Comparison of ENCODE assay signal across 8 mouse cellular contexts in genomic region chr2:174329663-174330615, GRCm38 (mm10). TPM values are rescaled to one million over a fixed set of nuclear protein-coding genes. Genes with fewer than 3 reads are reported as not detected.
A peak's percentile ranks its signal among the peaks of the same experiment; 100 is the strongest.
DNase-seq lines count a peak whose midpoint lies in the region; ATAC-seq and TF ChIP-seq lines count a peak whose summit lies in the region.

No protein-coding gene starts in this region.

- H3K27ac ChIP-seq in forebrain, postnatal 0 days (ENCODE audit: low read depth, low read length), result peak overlapping the region; percentile 98

- H3K4me2 ChIP-seq in forebrain, postnatal 0 days (ENCODE audit: low read depth), result peak overlapping the region; percentile 65

- peaks cover 34% of the 10 kb centered on the region for H3K4me1 ChIP-seq in G1E (ENCODE audit: insufficient read depth, low read depth, low read length)
- peaks cover 17% of the 10 kb centered on the region; the same call in 1 of the 2 replicates for H3K4me1 ChIP-seq in forebrain, postnatal 0 days (ENCODE audit: insufficient read depth)

- TF ChIP-seq CTCF in G1E (IDR thresholded peaks at IDR 0.05; ENCODE audit: low read depth, low read length), result no peak
- TF ChIP-seq CTCF in forebrain, postnatal 0 days (IDR thresholded peaks at IDR 0.05; ENCODE audit: low read depth), result peak; percentile 46

- no peaks in the 10 kb centered on the region for H3K27me3 ChIP-seq in G1E (ENCODE audit: insufficient read depth, low read length)
- H3K27me3 ChIP-seq in forebrain, postnatal 0 days (ENCODE audit: insufficient read depth, low read length), result no peaks in the 10 kb centered on the region

- H3K36me3 ChIP-seq in G1E (replicated peaks), result peaks cover 35% of the 10 kb centered on the region
- no peaks in the 10 kb centered on the region for H3K36me3 ChIP-seq in forebrain, postnatal 0 days (ENCODE audit: insufficient read depth)

- H3K9ac ChIP-seq in forebrain, postnatal 0 days, result peak overlapping the region; percentile 99

- peaks cover 18% of the 10 kb centered on the region for H3K9me3 ChIP-seq in G1E (replicated peaks)
- no peaks in the 10 kb centered on the region for H3K9me3 ChIP-seq in forebrain, postnatal 0 days (ENCODE audit: low read length)

- peak overlapping the region; percentile 89 for H3K4me3 ChIP-seq in G1E (ENCODE audit: low read depth, low read length)
- H3K4me3 ChIP-seq in forebrain, postnatal 0 days (ENCODE audit: low read depth, low read length), result peak overlapping the region; percentile 96

- peak; percentile 89 for DNase-seq in G1E (ENCODE audit: low spot score)
- DNase-seq in cerebellum, adult 8-10 months, result peak; percentile 74
- peak; percentile 89 for DNase-seq in forebrain, postnatal 0 days
- peak; percentile 57 to 73 for DNase-seq in layer of hippocampus, postnatal 25 days (ENCODE audit: extremely low spot score in 1 of 2, low spot score in 1 of 2)
- peak; percentile 79 for DNase-seq in lung, postnatal 25 days (ENCODE audit: low spot score)
- DNase-seq in right cerebral cortex, adult 18-20 months, result peak; percentile 72
- peak; percentile 82 for DNase-seq in urinary bladder, adult 2 months (ENCODE audit: low spot score)

- 2% methylated on average over 68 of the region's 131 CpGs for WGBS in forebrain, postnatal 0 days

- peak; percentile 25 for ATAC-seq in G1E (ENCODE audit: extremely low read depth, insufficient number of reproducible peaks, low FRiP score, poor library complexity, severe bottlenecking)
- peak; percentile 79 for ATAC-seq in forebrain, postnatal 0 days
- peak; percentile 5 to 15; a peak in 2 of 4 replicates for ATAC-seq in hematopoietic stem cell, adult 5-6 weeks (replicated peaks in 1 of 2; ENCODE audit: insufficient read depth in 1 of 2, low FRiP score in 2 of 2, low TSS enrichment in 1 of 2, low read depth in 1 of 2, poor library complexity in 2 of 2, severe bottlenecking in 2 of 2)

RNA-seq across cellular contexts. Expression of gene Gm20721, which starts 16.6 kb away (rescaled TPM):
- total RNA-seq in G1E (2014; fragmentation: Nextera tagmentation) (not detected in 2 replicates), G1E (2017) (8.6 and 9.0 TPM in 2 replicates)
- polyA plus RNA-seq in G1E (2012), result 0.99 and 1.3 TPM in 2 replicates
- not detected in 2 replicates for total RNA-seq in forebrain, postnatal 0 days (2014; rRNA removed)
- polyA plus RNA-seq in forebrain, postnatal 0 days (2015; fragmentation: Nextera tagmentation; extraction: Ambion mirVana), result 8.6 and 10.5 TPM in 2 replicates
- total RNA-seq in hematopoietic stem cell, adult 5-6 weeks (2017), result 6.4 and 9.1 TPM in 2 replicates
- 1 to 10 TPM; 2.0 to 2.6 TPM for total RNA-seq in layer of hippocampus, postnatal 25 days (2021)
- 0.09 TPM in 1 of 2 replicates, not detected in the other for polyA plus RNA-seq in urinary bladder, adult 2 months (2012; rRNA removed)

RNA-seq across cellular contexts. Expression of gene Gnas, which starts 45.8 kb away (rescaled TPM):
- total RNA-seq in G1E (2014; fragmentation: Nextera tagmentation) (1,040 and 1,097 TPM in 2 replicates), G1E (2017) (452 and 490 TPM in 2 replicates)
- polyA plus RNA-seq in G1E (2012), result 935 and 1,094 TPM in 2 replicates
- 1,201 and 1,512 TPM in 2 replicates for total RNA-seq in forebrain, postnatal 0 days (2014; rRNA removed)
- 1,404 and 1,604 TPM in 2 replicates for polyA plus RNA-seq in forebrain, postnatal 0 days (2015; fragmentation: Nextera tagmentation; extraction: Ambion mirVana)
- 245 and 262 TPM in 2 replicates for total RNA-seq in hematopoietic stem cell, adult 5-6 weeks (2017)
- total RNA-seq in layer of hippocampus, postnatal 25 days (2021), result 1,000 to 10,000 TPM; 1,728 to 1,971 TPM
- 1,052 and 1,187 TPM in 2 replicates for polyA plus RNA-seq in urinary bladder, adult 2 months (2012; rRNA removed)

Comparison
In these comparisons a context has a peak if more than half of its experiments do, and no peak if none do; other contexts are left out.
1. Peak in every context shown above with its lines: DNase-seq, ATAC-seq, H3K4me3 ChIP-seq and H3K27ac ChIP-seq.
2. ATAC-seq: peak in every context shown above with its lines; median percentile 79 in forebrain, postnatal 0 days; 25 in G1E; 10 in hematopoietic stem cell, adult 5-6 weeks.